Mouse (Mus musculus) natural killer cell, adult 2 months (primary cell): ENCODE results near the gene Mybbp1a.

Experiments
- DNase-seq, 2 experiments: peaks; one replicate each; pipeline ENCODE4 v3.0.0; 2022; ENCODE audit warnings: low spot score in 2 of 2

Gene Mybbp1a

DNA sequence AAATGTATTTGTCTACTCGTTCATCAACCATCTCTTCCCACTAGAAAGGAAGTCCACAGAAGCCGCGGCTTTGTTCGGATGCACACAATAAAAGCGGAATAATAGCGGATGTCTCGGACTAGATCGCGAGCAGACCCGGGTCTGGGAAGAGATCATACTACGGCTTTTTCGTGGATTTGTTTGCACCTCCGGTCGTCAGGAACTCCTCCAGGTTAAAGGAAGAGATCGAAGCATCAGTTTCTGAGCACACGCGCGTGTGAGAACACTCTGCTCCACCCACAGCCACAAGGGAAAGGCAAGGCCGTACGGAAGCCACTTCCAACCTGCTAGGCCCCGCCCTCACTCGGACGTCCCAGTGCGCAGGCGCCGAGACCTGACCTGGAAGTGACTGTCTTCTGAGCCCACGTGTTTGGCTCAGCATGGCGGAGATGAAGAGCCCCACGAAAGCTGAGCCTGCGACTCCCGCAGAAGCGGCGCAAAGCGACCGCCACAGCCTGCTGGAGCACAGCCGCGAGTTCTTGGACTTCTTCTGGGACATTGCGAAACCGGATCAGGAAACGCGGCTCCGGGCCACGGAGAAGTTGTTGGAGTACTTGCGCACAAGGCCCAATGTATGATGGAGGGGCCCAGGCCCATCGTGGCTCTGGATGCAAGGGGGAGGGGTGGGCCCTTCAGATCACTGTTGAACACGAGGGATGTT lies at the start of gene Mybbp1a:
TSS of gene Mybbp1a (plus strand) at position 391 of the 700 bp plus-strand sequence.
- peak; percentile 98 for DNase-seq

DNA sequence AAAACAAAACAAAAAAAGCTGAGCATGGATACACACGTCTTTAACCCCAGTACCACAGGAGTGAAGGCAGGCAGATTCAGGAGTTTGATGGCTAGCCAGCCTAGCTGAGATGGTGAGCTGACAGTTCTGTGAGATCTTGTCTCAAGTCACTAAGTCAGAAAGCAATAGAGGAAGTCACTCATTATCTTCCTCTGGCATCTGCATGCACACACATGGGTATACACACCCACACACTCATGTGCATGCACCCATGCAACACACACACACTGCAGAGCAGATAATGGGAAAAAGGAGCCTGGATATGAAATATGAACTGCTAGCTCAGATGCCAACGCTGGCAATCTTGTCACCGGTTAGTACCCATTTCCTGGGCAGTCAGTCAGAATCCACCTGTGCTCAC lies 47.9 kb upstream of the Mybbp1a start:
- DNase-seq: no peak

DNA sequence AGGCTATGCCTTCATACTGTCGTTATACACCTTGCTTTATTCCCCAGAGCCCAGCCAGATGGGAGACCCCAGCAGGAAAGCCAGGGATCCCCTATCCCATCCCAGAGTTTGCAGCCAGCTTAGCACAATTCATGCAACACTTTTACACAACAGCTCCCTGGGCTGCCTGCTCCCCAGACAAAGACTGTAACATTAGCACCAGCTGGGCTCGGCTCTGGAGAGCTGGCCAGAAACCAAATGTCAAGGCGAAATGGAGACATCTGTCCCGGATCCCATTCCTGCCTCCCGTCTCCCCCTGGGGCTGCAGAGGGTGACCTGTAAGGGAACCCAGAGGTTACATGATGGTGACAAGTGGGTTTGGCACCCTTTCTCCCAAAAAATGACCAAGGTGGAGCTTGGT lies 47.5 kb upstream of the Mybbp1a start:
- DNase-seq: no peak

DNA sequence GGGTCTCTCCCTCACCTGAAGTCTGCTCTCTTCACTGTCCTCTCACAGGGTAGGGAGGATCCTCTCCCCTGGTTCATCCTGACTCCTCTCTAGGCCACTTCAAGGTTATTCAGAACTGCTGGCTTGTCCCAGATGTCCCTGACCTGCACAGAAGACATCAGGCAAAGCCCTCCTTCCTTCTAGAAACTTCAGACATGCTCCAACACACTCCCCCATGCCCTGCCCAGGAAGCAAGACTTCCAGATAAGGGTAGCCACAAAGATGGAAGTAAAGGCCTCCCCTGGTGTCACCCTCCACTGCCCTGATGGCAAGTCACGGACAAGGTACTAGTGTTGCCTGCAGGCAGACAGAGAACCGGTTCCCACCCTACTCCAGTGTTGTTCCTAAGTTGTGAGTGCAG lies 46.5 kb upstream of the Mybbp1a start:
- no peak for DNase-seq

DNA sequence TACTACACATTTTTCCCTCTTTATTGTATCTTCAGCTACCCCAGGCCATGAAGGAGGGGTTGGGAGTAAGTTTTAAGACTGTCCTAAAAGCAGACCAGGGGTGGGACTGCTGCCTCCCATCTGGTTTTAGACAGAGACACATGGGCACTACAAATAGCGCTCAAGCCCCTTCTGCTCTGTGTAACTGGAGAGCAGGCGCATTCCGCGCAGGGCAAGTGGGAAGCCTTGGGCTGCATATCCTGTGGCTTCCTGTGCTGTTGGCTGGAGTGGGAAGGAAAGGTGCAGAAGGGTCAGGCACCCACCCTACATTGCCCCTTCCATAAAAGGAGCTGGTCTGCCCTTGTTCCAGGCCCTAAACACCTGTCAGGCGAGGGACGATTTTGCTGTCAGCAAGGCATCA lies 45.5 kb upstream of the Mybbp1a start:
- DNase-seq: no peak

DNA sequence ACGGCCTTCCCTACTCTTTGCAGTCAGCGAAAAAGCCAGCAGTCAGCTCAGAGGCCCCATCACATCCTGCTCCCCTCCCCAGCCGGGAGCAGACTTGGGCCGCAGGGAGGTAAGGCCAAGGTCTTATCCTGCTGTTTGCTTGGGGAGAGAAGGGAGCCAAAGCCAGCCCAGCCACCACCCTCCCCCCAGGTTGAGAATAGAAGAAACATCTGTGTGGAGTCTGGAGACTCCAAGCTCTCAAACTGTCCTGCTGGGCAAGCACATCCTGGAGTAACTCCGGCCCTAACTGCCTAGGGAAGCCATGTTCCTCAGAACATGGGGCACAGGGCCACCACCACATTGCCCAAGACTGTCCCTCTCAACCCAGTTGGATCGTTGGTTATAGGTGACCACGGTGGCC lies 44.5 kb upstream of the Mybbp1a start:
- DNase-seq: no peak

DNA sequence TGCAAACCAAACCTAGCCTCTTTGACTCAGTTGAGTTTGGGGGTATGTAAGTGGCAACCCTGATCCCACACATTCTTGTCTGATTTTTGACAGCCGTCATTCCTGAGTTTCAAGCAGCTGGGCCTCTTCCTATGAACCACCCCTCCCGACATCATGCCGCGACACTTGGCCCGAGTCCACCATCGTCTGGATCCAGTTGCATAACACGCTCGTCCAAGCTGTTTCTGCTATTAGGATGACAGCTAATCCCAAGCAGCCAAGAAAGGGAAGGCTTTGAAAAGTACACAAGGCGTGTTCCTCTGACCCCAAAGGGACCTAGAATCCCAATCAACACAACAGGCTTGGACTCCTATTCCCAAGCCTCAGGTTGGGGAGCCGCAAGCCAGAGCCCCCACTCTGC lies 44.1 kb upstream of the Mybbp1a start:
- DNase-seq: no peak

DNA sequence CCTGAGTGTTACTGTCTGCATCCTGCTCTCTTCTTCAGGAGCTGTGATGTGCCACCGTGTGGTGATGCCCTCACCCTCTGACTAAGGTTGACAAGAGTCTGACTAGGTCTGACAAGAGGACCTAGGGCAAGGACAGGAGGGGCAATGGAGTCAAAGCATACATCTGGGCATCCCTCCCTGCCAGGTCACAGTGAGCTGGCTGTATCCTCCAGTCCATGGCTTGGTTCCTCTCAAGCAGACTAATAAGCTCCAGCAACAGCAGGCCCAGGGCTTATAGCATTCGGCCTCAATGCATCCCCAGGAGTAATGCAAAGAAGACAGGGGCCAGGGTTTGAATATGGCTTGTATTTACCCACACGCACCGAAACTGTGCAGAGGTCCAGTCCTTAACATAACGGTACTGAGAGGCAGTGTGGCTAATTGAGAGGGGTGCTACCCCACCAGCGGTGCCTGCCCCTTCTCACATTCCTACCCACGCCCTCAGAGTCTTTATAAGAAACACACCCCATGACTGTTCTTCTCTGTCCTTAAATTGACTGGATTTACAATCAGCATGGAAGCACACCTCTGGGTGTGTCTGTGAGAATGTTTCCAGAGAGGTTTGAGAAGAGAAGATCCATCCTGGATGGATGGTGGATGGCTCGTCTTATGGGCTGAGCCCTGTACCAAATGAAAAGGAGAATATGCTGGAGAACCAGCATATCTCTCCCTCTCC lies 43.2 kb upstream of the Mybbp1a start:
- DNase-seq: no peak

DNA sequence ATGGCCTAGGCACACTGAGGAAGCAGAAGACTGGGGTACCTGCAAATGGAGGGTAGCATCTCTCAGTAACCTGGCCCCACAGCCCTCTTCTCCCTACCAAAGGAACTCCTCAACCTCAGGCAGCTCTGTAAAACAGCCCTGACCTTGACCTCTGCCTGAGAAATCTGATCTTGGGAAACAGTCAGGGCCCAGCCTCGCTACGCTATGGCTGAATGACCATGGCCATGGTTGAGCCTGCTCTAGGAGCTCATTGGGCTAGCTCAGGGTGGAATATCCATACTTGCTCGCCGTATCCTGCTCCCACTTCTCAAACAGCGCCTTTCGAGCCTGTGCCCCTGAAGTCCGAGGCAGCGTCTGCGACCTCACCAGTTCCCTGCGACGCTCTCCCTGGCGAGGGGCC lies 40.1 kb upstream of the Mybbp1a start:
- no peak for DNase-seq

DNA sequence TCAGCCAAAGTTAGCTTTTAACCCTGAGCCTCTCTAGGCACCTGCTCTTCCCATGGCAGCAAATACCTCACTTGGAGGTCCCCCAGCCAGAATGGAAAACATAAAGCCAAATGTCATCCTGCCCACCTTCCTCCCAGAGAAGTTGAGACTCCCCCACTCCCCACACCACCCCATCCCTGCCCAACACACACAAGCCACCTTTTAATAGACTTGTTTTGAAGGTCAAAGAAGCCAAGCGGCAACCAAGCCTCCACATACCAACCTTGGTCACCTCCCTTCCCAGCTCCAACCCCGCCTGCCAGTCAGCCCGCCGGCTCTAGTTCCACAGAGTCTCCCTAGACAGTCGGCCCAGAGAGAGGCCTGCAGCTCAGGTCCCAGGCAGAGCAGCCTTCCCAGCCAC lies 39.1 kb upstream of the Mybbp1a start:
- no peak for DNase-seq

DNA sequence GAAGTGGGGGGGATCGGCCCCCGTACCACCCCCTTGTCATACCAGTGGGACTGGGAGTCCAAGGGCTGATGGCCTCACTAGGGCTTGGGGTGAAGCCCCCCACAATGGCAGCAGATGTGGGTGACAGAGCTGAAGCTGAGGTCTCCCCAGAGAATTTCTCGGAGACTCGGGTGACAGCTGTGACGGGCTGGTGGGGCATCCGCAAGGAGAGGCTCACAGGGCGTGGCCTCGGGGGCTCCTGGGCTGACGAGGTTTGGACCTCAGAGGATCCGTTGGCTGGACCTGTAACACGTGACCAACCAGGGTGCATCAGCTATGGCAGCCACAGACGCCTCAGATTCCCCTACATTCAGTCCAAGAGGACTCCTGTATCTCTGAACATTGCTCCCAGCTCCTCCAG lies 38.2 kb upstream of the Mybbp1a start:
- no peak for DNase-seq

DNA sequence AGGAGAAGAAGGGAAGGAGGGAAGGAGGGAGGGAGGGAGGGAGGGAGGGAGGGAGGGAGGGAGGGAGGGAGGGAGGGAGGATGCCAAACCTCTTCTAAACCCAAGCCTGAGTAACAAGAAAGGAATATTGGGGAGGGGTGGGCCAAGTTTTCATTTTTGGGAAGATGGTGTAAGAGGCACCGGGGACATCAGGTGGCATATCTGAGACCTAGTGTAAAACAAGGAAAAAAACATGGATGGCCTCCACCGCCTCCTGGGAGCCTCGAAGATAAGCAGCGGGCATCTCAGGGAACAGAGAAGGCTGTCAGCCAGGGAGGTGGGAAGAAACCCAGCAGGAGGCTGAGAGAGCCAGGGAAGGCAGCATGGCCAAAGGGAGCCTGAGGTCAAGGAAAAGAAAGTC lies 35.6 kb upstream of the Mybbp1a start:
- DNase-seq: no peak

DNA sequence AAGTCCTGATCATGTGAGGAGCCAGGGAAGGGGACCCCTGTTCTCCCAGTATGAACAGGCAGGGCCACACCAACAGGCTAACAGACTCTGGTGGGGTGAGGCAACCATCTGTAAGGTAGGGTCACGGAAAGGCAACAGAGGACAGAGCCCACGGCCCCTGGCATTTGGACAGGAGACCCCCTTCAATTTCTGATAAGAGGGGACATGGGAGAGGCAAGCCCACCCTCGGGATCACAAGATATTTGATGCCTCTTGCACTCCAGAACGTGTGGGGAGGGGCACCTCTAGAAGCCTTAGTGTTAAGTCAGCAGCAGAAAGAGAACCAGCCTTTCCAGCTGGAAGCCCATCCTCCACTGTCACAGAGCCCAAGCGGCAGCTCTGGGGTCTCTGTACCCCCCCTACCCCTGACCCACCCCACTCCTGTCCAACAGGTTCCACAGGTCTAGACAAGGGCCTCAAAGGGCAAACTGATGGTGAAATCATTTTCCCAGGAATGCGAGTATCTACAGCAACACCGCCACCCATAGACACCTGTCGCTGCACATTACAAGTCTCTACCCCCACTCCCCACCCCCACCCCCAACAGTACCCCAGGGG lies 35.0 kb upstream of the Mybbp1a start:
- DNase-seq: no peak

DNA sequence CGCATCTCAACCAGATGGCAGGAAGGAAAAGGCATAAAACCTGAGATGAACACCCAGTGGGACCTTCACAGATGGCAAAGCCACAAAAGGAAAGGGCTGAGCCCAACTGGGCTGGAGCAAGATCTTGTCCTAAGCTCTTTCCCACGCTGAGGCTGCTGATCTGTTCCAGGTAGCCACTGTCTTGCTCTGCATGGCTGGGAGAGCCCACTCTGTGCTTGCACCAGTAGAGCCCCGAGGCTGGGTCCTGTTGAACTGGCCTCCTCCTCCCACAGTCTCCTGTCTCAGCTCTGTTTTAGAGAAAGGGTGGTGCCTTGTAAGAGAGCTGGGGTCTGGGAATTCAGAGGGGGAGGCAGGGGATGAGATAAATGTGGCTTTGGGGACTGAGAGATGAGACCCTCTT lies 34.1 kb upstream of the Mybbp1a start:
- no peak for DNase-seq

DNA sequence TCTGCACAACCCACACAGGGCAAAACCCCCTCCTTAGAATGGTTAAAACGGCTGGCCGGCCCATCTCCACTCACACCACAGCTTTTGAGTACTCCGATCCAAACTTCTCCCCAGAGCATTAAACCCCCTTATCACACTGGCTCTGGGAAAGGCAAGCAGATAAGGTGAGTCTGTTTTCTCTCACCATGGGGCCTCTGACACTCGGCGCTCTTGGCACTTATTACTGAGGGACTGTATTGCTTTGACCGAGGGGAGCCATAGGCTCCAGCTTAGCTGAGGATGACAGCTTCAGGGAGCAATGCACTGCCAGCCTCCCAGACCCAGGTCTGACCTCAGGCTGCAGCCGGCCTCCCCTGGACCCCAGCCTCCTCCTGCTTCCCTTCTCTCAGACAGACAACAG lies 33.6 kb upstream of the Mybbp1a start:
- DNase-seq: no peak

DNA sequence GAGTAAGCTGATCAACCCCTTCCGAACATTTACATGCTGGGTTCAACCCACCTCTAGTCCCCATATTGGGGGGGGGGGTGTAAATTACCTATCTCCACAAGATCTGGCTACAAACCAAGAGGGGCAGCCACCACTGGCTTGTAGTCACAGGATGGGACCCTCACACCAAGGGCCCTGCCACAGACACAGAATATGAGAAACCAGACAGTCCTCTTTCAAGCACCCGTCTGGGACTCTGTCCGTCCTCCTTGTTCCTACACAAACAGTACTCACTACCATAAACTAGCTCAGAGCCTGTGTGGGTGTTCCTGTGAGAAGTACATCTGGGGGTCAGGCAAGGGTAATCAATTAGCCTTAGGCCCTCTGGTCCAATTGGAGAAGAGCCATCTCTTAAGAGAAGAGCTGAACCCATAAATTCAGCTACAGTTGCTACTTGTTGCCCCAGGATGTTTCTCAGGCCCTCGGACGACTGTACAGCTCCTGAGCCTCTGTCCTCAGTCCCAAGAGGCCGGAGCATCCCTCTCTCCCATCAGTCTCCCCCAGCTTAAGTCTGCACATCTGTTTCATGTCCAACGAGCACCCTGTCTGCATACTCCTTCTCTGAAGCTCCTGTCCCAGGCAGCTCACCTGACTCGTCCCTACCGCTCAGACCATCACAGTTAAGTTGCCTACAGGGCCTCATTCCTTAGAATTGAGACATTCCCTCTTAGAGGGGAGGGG lies 32.5 kb upstream of the Mybbp1a start:
- no peak for DNase-seq

DNA sequence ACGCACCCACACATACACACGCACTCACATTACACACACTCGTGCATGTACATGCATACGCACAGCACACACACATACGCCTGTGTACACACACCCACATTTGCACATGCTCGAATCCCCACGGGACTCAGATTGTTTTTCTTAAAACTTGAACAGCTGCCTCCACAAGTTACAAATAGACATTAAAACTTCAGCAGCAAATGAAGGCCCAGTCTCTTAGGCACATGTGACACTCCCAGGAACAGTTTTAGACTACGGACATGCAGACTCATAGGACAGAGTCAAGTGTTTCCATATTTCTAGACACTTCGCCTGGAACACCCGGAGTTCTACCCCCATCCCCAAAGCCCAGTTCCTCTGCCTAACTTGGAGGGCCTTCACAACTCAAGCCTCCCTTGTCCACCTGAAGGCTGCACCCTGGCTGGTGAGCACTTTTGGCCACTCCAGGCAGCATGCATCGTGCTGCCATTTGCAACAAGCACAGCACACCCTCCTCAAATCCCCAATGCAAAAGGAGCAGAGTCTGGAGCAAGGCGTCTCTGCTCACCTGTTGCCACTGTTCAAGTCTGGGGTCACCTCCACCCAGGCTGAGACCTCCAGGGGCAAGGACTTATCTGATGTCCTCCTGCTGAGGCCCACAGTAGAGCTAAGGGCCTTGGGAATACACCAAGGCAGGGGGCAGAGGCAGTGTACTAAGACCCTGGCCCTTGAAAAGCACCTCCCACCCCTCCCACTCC lies 31.3 kb upstream of the Mybbp1a start:
- DNase-seq: no peak

DNA sequence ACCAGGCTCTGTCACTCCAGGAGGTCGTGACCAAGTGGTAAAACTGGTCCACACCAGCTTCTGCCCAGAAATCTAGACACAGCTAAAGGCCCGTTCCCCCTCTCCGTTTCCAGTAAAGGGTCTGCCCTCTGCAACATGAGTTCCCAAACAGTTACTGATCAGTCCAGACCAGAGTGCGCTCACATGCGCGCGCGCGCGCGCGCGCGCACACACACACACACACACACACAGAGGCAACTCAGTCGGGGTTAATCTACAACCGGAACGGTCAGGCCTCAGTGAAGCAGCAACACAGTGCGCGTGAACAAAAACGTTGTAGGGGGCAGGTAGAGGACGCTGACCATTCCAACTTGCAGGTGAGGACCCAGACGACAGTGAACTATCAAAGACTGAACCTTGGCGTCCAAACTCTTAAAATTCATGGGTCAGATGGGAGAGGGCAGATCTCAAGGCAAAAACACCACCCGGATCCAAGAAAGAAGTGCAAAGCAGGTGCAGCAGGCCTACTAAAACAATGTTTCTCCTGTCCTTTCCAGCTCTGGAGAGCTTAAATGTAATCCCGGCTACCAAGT lies 30.5 kb upstream of the Mybbp1a start:
- DNase-seq: no peak

DNA sequence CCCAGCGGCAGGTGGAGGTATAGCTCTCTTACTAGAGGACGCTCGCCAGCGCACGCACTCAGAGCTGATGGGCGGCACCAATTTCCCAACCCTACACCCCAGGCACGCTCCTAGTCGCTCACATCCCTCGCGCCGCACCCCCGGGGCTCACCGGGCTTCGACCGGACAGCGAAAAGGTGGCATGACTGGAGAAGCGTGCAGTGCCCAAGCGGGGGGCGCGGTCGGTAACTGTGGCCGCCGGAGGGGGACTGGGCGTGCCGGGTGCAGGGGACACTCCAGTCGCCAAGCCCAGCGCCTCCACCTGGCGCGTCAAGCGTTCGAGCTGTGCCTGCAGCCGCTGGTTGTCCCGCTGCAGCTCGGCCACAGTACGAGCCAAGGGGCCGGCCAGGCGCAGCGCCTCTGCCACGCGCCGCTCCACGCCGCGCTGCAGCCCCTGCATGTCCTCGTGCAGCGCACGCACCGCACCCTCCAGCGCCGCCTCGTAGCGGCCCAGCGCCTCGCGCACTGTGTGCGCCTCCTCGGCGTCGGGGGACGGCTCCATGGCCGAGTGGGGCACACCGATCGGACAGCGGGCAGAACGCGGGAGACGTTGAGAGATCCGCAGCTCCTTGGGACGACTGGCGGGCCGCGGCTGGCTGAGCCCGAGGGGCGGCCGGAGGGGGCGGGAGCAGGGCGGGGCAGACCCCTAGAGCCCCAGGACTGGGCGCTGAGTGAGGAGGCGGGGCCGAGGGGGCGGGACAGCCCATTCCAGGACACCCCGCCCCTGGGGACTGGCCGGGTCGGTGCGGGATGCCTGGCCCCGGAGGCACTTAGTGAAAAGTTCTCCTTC lies 29.8 kb upstream of the Mybbp1a start, which contains the start of gene Smtnl2:
TSS of gene Smtnl2 (minus strand) at position 621 of the 829 bp plus-strand sequence.
- peak in 1 of 2 experiments; percentile 22 for DNase-seq

DNA sequence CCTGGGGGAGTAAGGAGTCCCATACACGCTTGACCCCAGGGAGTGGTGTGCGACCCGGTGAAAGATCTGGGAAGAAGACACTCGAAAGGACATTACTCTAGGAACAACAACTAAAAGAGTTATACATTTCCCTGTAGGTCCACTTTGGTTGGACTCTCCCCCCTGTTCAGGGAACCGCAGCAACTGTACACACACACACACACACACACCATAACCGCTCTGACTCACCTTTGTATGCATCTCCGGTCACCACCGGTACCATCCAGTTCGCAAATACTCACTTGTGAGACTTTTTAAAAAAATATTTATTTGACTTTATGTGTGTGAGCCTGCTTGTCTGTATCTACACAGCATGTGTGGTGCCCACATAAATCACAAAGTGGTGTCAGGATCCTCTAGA lies 29.2 kb upstream of the Mybbp1a start:
- no peak for DNase-seq

DNA sequence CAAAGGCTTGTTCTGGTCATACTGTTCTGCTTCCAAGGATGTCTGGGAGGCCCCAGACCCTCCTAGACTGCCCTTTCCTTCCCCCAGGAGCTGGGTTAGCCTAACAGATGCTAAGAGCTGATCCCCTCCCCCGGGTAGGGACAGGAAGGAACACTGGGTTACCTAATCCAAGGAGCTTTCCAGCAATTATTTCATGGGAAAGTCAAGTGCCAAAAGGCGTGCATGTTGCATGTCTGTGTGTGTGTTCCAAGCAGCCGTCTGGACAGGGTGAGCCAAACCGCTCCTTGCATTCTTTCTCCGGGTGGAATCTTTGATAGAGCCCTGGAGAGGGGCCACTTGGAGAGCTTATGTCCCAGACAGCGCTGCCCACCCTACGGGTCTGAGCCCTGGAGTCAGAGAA lies 28.1 kb upstream of the Mybbp1a start:
- DNase-seq: no peak
